Mouse (Mus musculus) CH12.LX (cell line): ENCODE measurements around the gene Hspb3. TPM values are rescaled to one million over a fixed set of nuclear protein-coding genes. Genes with fewer than 3 reads are reported as not detected.

Source experiments
- DNase-seq: peaks from one replicate; pipeline ENCODE4 v3.0.0-alpha.2; 2013; ENCODE audit errors: extremely low read depth
- H3K27ac ChIP-seq: 2 replicates; pipeline ENCODE4 v1.5.1; 2012; ENCODE audit warnings: low read depth, mild to moderate bottlenecking, control low read depth, moderate library complexity; ENCODE audit not compliant: insufficient read depth
- H3K27me3 ChIP-seq: replicated peaks from 2 replicates; pipeline ENCODE3; 2012; ENCODE audit warnings: inconsistent platforms
- H3K36me3 ChIP-seq, 2 experiments: replicated peaks in 1 of 2; 2 replicates each; pipeline versions ENCODE3 to v1.6.1; 2012; ENCODE audit warnings: inconsistent platforms in 1 of 2, low read length in 1 of 2, mild to moderate bottlenecking in 1 of 2, mixed read lengths in 1 of 2, moderate library complexity in 1 of 2; ENCODE audit not compliant: control insufficient read depth in 1 of 2, insufficient read depth in 1 of 2
- H3K4me1 ChIP-seq, 2 experiments: 2 replicates each; pipeline ENCODE4 v1.6.1; 2012; ENCODE audit warnings: inconsistent platforms in 1 of 2, moderate library complexity in 1 of 2; ENCODE audit not compliant: insufficient read depth in 2 of 2, control insufficient read depth in 1 of 2
- H3K4me2 ChIP-seq: 2 replicates; pipeline ENCODE4 v1.6.1; 2012; ENCODE audit warnings: low read depth, mild to moderate bottlenecking, control low read depth; ENCODE audit not compliant: poor library complexity, insufficient read depth, severe bottlenecking
- H3K4me3 ChIP-seq, 3 experiments: fragments of 150-350 bp in 1 of 3; sonication (generic) in 1 of 3; replicated peaks in 1 of 3; 2 replicates each; pipeline versions ENCODE3 to v1.5.1; 2011 to 2012; ENCODE audit warnings: low read depth in 2 of 3, low read length in 2 of 3, mild to moderate bottlenecking in 2 of 3, moderate library complexity in 2 of 3, control low read depth in 1 of 3, improper control_type of control experiment in 1 of 3, inconsistent platforms in 1 of 3, mixed read lengths in 1 of 3; ENCODE audit not compliant: poor library complexity in 1 of 3
- H3K79me2 ChIP-seq: replicated peaks from 2 replicates; pipeline ENCODE4 v1.6.1; 2012; ENCODE audit warnings: mild to moderate bottlenecking, moderate library complexity; ENCODE audit not compliant: control insufficient read depth, poor library complexity, insufficient read depth, severe bottlenecking; ENCODE audit errors: extremely low read depth
- H3K9ac ChIP-seq: 2 replicates; pipeline ENCODE4 v1.6.1; 2012; ENCODE audit warnings: low read depth, mild to moderate bottlenecking, control low read depth, moderate library complexity; ENCODE audit not compliant: insufficient read depth
- H3K9me3 ChIP-seq: replicated peaks from 2 replicates; pipeline ENCODE3; 2012; ENCODE audit warnings: low read length, inconsistent platforms, mixed read lengths
- E2F4 ChIP-seq: IDR thresholded peaks from 2 replicates; pipeline ENCODE4 v1.6.1; 2011; ENCODE audit warnings: low read depth, low read length, improper control_type of control experiment; ENCODE audit not compliant: insufficient replicate concordance
- EP300 ChIP-seq: IDR thresholded peaks from 2 replicates; pipeline ENCODE4 v1.6.1; 2011; ENCODE audit warnings: low read length, improper control_type of control experiment
- GABPA ChIP-seq: IDR thresholded peaks from 2 replicates; pipeline ENCODE4 v1.6.1; 2012; ENCODE audit warnings: low read depth, low read length, improper control_type of control experiment, inconsistent platforms; ENCODE audit not compliant: insufficient replicate concordance
- HCFC1 ChIP-seq: IDR thresholded peaks from 2 replicates; pipeline ENCODE4 v1.6.1; 2012; ENCODE audit warnings: low read depth, mild to moderate bottlenecking, inconsistent platforms, low read length, improper control_type of control experiment
- IRF4 ChIP-seq: IDR thresholded peaks from 2 replicates; pipeline ENCODE4 v1.6.1; 2014; ENCODE audit warnings: low read depth, mild to moderate bottlenecking, inconsistent platforms, low read length, improper control_type of control experiment
- JUND ChIP-seq: conservative IDR thresholded peaks from 2 replicates; pipeline ENCODE4 v1.6.1; 2011; ENCODE audit warnings: low read depth, low read length, improper control_type of control experiment
- KAT2A ChIP-seq: IDR thresholded peaks from 2 replicates; pipeline ENCODE4 v1.6.1; 2012; ENCODE audit warnings: low read length, improper control_type of control experiment, inconsistent platforms; ENCODE audit not compliant: insufficient replicate concordance
- MAFK ChIP-seq: IDR thresholded peaks from 2 replicates; pipeline ENCODE4 v1.6.1; 2011; ENCODE audit warnings: low read length, improper control_type of control experiment; ENCODE audit not compliant: insufficient replicate concordance
- MAX ChIP-seq: IDR thresholded peaks from 2 replicates; pipeline ENCODE4 v1.6.1; 2011; ENCODE audit warnings: low read length, improper control_type of control experiment
- MXI1 ChIP-seq: IDR thresholded peaks from 2 replicates; pipeline ENCODE4 v1.6.1; 2011; ENCODE audit warnings: mild to moderate bottlenecking, low read depth, low read length, improper control_type of control experiment
- MYC ChIP-seq: IDR thresholded peaks from 2 replicates; pipeline ENCODE4 v1.6.1; 2011; ENCODE audit warnings: low read depth, mild to moderate bottlenecking, improper control_type of control experiment, low read length
- POLR2A ChIP-seq: IDR thresholded peaks from 2 replicates; pipeline ENCODE4 v1.6.1; 2011; ENCODE audit warnings: low read depth, mild to moderate bottlenecking, improper control_type of control experiment, low read length
- POLR2AphosphoS2 ChIP-seq: IDR thresholded peaks from 2 replicates; pipeline ENCODE4 v1.6.1; 2011; ENCODE audit warnings: low read depth, low read length, improper control_type of control experiment
- SIN3A ChIP-seq: IDR thresholded peaks from 2 replicates; pipeline ENCODE4 v1.6.1; 2012; ENCODE audit warnings: low read length, improper control_type of control experiment, inconsistent platforms
- SMC3 ChIP-seq: IDR thresholded peaks from 2 replicates; pipeline ENCODE4 v1.6.1; 2011; ENCODE audit warnings: low read depth, low read length, improper control_type of control experiment
- USF1 ChIP-seq: IDR thresholded peaks from 2 replicates; pipeline ENCODE4 v1.6.1; 2014; ENCODE audit warnings: low read depth, mild to moderate bottlenecking, inconsistent platforms, low read length, improper control_type of control experiment
- ZKSCAN1 ChIP-seq: IDR thresholded peaks from 2 replicates; pipeline ENCODE4 v1.6.1; 2012; ENCODE audit warnings: low read depth, inconsistent platforms, low read length, improper control_type of control experiment, borderline replicate concordance
- ZNF384 ChIP-seq: IDR thresholded peaks from 2 replicates; pipeline ENCODE4 v1.6.1; 2012; ENCODE audit warnings: low read depth, low read length, improper control_type of control experiment, inconsistent platforms
- dilution Hi-C: fragments of 300-500 bp; cut with MboI; formaldehyde crosslinking; loops from 2 replicates; pipeline ENCODE4 v1.14.3; 2020; ENCODE audit warnings: low sequenced_read_pairs; ENCODE audit not compliant: extremely low pct_unique_long_range_greater_than_20kb, extremely low pct_ligation_motif_present
- in situ Hi-C: fragments of 300-500 bp; cut with MboI; formaldehyde crosslinking; loops from 3 replicates; pipeline ENCODE4 v1.14.3; 2019; ENCODE audit warnings: low sequenced_read_pairs, low pct_ligation_motif_present, low pct_unique_long_range_greater_than_20kb, mixed read lengths
- polyA plus RNA-seq: library from polyadenylated mRNA; unstranded; fragments of >175 nt; gene quantifications from 2 replicates; pipeline ENCODE4 v1.2.1, GENCODE M21; 2012; ENCODE audit warnings: low read depth; ENCODE audit not compliant: insufficient read length
- total RNA-seq, 2 experiments: library from RNA; depleted of rRNA; stranded (reverse); fragments of 300-350 nt in 1 of 2; fragments of >200 nt in 1 of 2; gene quantifications; 2 replicates each; pipeline ENCODE4 v1.2.3; 2012 to 2014

Gene Hspb3
- total and polyA plus RNA-seq, 3 experiments, result not detected

DNA sequence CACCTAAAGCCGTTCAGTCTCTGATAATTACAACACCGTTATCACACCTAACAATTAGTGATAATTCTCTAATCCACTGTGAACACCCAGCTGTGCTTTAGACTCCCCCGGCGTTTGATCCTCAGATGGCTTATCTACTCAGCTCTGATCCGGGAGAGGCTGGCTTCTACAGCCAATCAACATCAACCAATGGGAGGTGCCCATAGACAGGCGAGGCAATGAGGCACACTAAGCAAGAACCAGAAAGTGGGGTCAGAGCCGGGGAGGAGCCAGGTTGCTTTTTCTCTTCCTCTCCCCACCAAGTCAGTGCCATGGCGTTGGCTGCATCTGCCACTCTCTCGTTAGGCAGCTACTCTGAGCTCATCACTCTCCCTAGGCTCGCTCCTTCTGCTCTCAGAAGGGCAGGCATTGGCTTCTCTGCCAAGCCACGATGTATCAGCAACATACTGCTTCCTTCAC is 36.0 kb upstream of the Hspb3 start:
- Histone ChIP-seq H3K4me3 (no peak overlapping the region), H3K27ac (no peak overlapping the region), H3K79me2 (no peaks in the 10 kb centered on the region), H3K4me2 (no peak overlapping the region), H3K27me3 (no peaks in the 10 kb centered on the region), H3K4me1 (no peaks in the 10 kb centered on the region), H3K9me3 (peaks cover 7% of the 10 kb centered on the region), H3K9ac (no peak overlapping the region), H3K36me3 (no peaks in the 10 kb centered on the region)
- DNase-seq, result no peak
- TF ChIP-seq POLR2A (no peak), MYC (no peak), JUND (no peak), KAT2A (no peak), ZKSCAN1 (no peak), SIN3A (no peak), MAFK (no peak), USF1 (no peak), SMC3 (no peak)
- dilution Hi-C loops, result no loop called here
- in situ Hi-C loops, result loop anchor here (5.0 kb wide), 1 partner anchor 168 kb away; no protein-coding TSS in a partner anchor

DNA sequence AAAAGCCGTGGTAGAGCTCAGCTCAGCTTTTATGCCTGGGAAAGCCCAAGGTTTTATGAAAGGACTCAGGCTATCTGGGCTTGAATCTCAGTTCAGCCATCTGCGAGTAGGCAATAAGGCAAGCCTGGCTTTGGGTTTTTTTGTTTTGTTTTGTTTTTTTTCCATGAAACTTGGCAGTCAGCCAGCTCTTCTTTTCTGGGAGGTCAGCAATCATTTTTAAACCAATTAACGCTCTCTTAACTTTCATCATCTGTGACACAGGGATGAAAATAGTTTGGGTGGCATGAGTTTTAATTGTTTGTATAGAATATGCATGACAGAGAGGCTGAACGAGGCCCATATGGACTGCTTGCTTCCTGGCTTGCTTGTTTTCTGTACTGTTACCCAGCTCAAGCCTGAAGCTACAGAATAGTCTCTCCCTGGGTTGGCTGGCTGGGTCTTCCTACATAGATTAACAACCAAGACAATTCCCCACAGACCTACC is 33.4 kb upstream of the Hspb3 start:
- dilution Hi-C loops, result no loop called here
- Histone ChIP-seq H3K36me3 (no peaks in the 10 kb centered on the region), H3K4me3 (no peak overlapping the region), H3K9me3 (peaks cover 5% of the 10 kb centered on the region), H3K79me2 (no peaks in the 10 kb centered on the region), H3K9ac (no peak overlapping the region), H3K27ac (no peak overlapping the region), H3K4me1 (no peaks in the 10 kb centered on the region), H3K27me3 (no peaks in the 10 kb centered on the region), H3K4me2 (no peak overlapping the region)
- in situ Hi-C loops, result loop anchor here (5.0 kb wide), 1 partner anchor 170 kb away; no protein-coding TSS in a partner anchor
- TF ChIP-seq MYC (no peak), POLR2AphosphoS2 (no peak), ZNF384 (no peak), JUND (no peak), MXI1 (no peak), USF1 (no peak), GABPA (no peak), IRF4 (no peak), HCFC1 (no peak), EP300 (no peak), MAFK (no peak), MAX (no peak), E2F4 (no peak)
- DNase-seq, result no peak
